Mouse (Mus musculus): ENCODE measurements around the gene Strap.
A peak's percentile ranks its signal among the peaks of the same experiment; 100 is the strongest.

The Strap gene

GRCm38 (mm10) chr6:137776981-137777380 lies 42.1 kb downstream of the Strap start:
- DNase-seq: no peak

- DNase-seq: no peak
Measured at GRCm38 (mm10) chr6:137783899-137784637, 49.2 kb downstream of the Strap start.

- DNase-seq: no peak
Measured at GRCm38 (mm10) chr6:137788976-137789590, 54.2 kb downstream of the Strap start.

GRCm38 (mm10) chr6:137789658-137790057 lies 54.8 kb downstream of the Strap start:
- no peak for DNase-seq

GRCm38 (mm10) chr6:137795494-137795893 lies 60.6 kb downstream of the Strap start:
- no peak for DNase-seq

GRCm38 (mm10) chr6:137796596-137797567 lies 62.0 kb downstream of the Strap start:
- peak; percentile 42 to 52 for DNase-seq

- peak; percentile 56 to 58 for DNase-seq
Measured at GRCm38 (mm10) chr6:137799253-137799652, 64.4 kb downstream of the Strap start.

Data from kidney, postnatal 4 days (tissue).